Mouse (Mus musculus): Measurements from ENCODE around the gene Pole3. TPM values are rescaled to one million over a fixed set of nuclear protein-coding genes. Genes with fewer than 3 reads are reported as not detected.

Pole3 gene
- polyA plus RNA-seq, 1 experiment from 2014 or later = 104 TPM

DNA sequence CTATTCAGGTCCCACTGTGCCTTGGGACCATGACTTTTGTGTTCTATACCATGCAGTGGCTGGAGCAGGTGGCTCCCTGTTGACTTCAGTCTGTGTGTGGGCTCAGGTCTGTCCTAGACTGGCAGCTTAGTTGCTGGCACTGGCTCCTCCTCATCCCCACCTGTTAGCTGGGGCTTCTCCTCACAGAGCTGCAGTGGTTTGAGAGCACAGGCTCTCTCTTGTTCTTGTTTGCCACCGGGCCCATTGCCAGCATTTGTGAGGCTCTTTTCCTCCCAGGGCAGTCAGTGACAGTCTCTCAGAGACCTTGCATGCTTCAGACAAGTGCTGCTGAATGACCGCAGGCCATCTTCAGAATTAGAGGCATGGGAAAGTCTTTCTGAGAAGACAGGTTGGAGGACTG is 32.2 kb downstream of the Pole3 start:
- no peaks in the 10 kb centered on the region for H3K9me3 ChIP-seq (ENCODE audit: control insufficient read depth, low read length)
- H3K27ac ChIP-seq (ENCODE audit: low read depth, low read length) = no peak overlapping the region
- no peaks in the 10 kb centered on the region for H3K4me1 ChIP-seq (ENCODE audit: control insufficient read depth, insufficient read depth, low read length)
- ATAC-seq (ENCODE audit: low FRiP score, low TSS enrichment) = no peak
- H3K27me3 ChIP-seq (ENCODE audit: control insufficient read depth, insufficient read depth, low read length) = no peaks in the 10 kb centered on the region
- no peak overlapping the region for H3K4me2 ChIP-seq (replicated peaks; ENCODE audit: low read depth, low read length)
- 91% methylated on average over 2 of the region's 2 CpGs for WGBS
- no peak overlapping the region for H3K9ac ChIP-seq (ENCODE audit: low read depth, low read length)
- no peaks in the 10 kb centered on the region for H3K36me3 ChIP-seq (ENCODE audit: control insufficient read depth, insufficient read depth, low read length)
- no peak overlapping the region for H3K4me3 ChIP-seq (ENCODE audit: low read length)

DNA sequence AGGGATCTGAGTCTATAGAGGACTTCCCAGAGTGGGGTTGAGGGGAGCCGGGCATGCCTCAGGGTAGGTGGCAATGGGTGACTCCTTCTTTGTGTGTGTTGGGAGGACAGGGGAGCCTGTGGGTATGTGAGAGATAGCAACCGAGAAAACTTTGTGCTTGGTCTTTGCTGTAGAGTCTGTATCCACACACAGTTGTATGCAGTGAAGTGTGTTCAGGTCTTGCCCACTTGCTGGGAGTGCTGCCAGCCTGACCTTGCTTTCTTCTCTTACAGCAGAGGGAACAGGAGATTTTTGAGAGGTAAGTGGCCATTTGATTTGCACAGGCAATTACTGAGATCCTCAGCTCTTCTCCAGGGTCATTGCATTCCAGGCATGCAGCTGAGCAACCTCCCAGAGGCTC is 37.0 kb downstream of the Pole3 start:
- Histone ChIP-seq H3K4me2 (replicated peaks; ENCODE audit: low read depth, low read length) (no peak overlapping the region), H3K4me3 (ENCODE audit: low read length) (no peak overlapping the region), H3K27ac (ENCODE audit: low read depth, low read length) (no peak overlapping the region), H3K4me1 (ENCODE audit: control insufficient read depth, insufficient read depth, low read length) (no peaks in the 10 kb centered on the region), H3K27me3 (ENCODE audit: control insufficient read depth, insufficient read depth, low read length) (no peaks in the 10 kb centered on the region), H3K36me3 (ENCODE audit: control insufficient read depth, insufficient read depth, low read length) (no peaks in the 10 kb centered on the region), H3K9me3 (ENCODE audit: control insufficient read depth, low read length) (no peaks in the 10 kb centered on the region), H3K9ac (ENCODE audit: low read depth, low read length) (no peak overlapping the region)
- WGBS = 75% methylated on average over 2 of the region's 2 CpGs
- no peak for ATAC-seq (ENCODE audit: low FRiP score, low TSS enrichment)

DNA sequence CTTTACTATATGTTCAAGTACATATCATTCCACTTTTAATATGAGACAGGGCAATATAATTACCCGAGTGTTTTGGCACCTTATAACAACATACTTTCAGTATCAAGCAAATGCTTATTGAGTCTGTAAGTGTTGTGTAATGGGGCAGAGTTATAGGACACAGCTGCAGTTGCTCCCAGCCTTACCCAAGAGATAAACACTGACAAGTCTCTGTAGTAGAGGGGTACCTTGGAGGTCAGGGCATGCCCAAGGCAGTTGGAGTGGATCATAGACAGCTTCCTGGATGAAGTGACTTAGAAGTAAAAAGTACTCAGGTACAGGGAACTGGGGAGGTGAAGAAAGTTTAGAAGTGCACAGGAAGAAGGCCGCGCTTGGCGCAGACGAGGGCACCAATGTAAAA is 37.7 kb downstream of the Pole3 start:
- Histone ChIP-seq H3K9ac (ENCODE audit: low read depth, low read length) (no peak overlapping the region), H3K4me3 (ENCODE audit: low read length) (no peak overlapping the region), H3K4me1 (ENCODE audit: control insufficient read depth, insufficient read depth, low read length) (no peaks in the 10 kb centered on the region), H3K27me3 (ENCODE audit: control insufficient read depth, insufficient read depth, low read length) (no peaks in the 10 kb centered on the region), H3K4me2 (replicated peaks; ENCODE audit: low read depth, low read length) (no peak overlapping the region), H3K36me3 (ENCODE audit: control insufficient read depth, insufficient read depth, low read length) (no peaks in the 10 kb centered on the region), H3K27ac (ENCODE audit: low read depth, low read length) (no peak overlapping the region), H3K9me3 (ENCODE audit: control insufficient read depth, low read length) (no peaks in the 10 kb centered on the region)
- ATAC-seq (ENCODE audit: low FRiP score, low TSS enrichment) = no peak
- WGBS = 93% methylated on average over 5 of the region's 5 CpGs

DNA sequence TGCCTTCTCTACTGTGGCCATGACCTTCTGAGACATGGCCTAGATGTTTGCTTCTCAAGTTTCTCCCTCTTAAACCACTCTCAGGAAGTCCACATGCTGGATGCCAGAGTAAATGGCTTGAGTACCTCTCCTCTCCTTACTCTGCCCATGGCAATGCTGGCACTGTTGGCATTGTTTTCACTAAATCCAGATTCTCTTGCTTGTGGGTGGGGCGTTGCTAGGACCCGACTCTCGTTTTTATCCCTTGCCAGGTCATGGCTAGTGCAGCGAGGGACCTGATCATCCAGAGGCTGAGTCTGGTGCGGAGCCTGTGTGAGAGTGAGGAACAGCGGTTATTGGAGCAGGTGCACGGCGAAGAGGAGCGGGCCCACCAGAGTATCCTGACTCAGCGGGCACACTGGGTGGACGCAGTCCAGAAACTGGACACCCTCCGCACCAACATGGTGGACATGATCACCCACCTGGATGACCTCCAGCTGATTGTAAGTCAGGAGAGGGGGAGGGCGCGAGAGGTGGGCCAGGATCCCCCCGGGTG is 38.6 kb downstream of the Pole3 start:
- Histone ChIP-seq H3K9ac (ENCODE audit: low read depth, low read length) (peak overlapping the region; percentile 7; the same call in 1 of the 2 replicates), H3K4me2 (replicated peaks; ENCODE audit: low read depth, low read length) (no peak overlapping the region), H3K27me3 (ENCODE audit: control insufficient read depth, insufficient read depth, low read length) (no peaks in the 10 kb centered on the region), H3K36me3 (ENCODE audit: control insufficient read depth, insufficient read depth, low read length) (no peaks in the 10 kb centered on the region), H3K4me1 (ENCODE audit: control insufficient read depth, insufficient read depth, low read length) (no peaks in the 10 kb centered on the region), H3K4me3 (ENCODE audit: low read length) (no peak overlapping the region), H3K27ac (ENCODE audit: low read depth, low read length) (no peak overlapping the region), H3K9me3 (ENCODE audit: control insufficient read depth, low read length) (no peaks in the 10 kb centered on the region)
- WGBS = 86% methylated on average over 15 of the region's 15 CpGs
- 0 out of 2 replicates have a peak, but pooled peaks have one; percentile 17 for ATAC-seq (ENCODE audit: low FRiP score, low TSS enrichment)

DNA sequence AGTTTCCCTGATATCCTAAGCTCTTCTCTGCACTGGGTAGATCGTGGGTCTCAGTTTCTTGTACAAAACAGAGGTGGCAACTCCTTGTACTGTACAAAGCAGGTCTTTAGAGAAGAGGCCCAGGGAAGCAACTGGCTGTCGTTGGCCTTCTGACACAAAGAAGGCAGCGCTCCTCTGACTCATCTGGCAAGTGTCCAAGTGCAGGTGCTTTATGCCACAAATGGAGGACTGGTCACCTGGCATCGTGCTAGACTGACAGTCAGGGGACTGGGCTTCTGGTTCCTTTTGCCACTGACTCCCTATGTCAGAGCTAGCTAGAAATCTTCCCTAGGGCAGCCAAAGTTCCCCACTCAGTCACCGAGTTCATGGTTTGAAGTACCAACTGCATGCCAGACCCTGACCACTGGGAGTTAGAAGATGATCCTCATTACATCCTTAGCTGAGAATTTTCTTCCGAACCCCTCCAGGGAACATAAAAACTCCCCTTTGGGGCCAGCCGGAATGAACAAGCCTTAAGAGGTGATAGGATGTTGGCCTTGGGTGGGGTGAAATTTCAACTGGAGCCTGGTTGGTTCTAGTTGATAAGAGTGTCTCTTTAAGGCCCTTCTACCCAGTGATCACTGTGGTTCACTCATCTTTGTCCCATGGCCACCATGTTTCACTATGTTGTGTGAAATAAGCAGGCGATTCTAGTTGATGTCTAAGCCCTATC is 39.3 kb downstream of the Pole3 start:
- ATAC-seq (ENCODE audit: low FRiP score, low TSS enrichment) = no peak
- no peaks in the 10 kb centered on the region for H3K36me3 ChIP-seq (ENCODE audit: control insufficient read depth, insufficient read depth, low read length)
- no peaks in the 10 kb centered on the region for H3K27me3 ChIP-seq (ENCODE audit: control insufficient read depth, insufficient read depth, low read length)
- no peaks in the 10 kb centered on the region for H3K4me1 ChIP-seq (ENCODE audit: control insufficient read depth, insufficient read depth, low read length)
- no peak overlapping the region for H3K4me2 ChIP-seq (replicated peaks; ENCODE audit: low read depth, low read length)
- no peak overlapping the region for H3K4me3 ChIP-seq (ENCODE audit: low read length)
- no peaks in the 10 kb centered on the region for H3K9me3 ChIP-seq (ENCODE audit: control insufficient read depth, low read length)
- WGBS = 87% methylated on average over 8 of the region's 8 CpGs
- no peak overlapping the region for H3K9ac ChIP-seq (ENCODE audit: low read depth, low read length)
- no peak overlapping the region for H3K27ac ChIP-seq (ENCODE audit: low read depth, low read length)

DNA sequence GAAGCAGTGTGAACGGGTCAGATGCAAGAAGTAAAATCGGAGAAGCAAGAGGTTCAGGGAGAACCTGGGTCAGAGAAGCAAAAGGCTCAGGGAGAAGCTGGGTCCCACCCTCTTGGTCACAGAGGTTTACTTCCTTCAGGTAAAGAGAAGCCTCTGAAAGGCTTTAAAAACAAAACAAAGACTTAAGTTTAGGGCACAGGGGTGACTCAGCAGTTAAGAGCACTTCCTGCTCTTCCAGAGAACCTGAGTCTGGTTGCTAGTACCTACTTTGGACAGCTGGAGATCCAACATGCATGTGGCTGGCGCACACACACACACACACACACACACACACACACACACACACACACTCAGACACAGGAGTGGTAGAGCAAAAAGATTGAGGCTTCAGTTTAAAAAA is 39.9 kb downstream of the Pole3 start:
- no peaks in the 10 kb centered on the region for H3K36me3 ChIP-seq (ENCODE audit: control insufficient read depth, insufficient read depth, low read length)
- no peak overlapping the region for H3K9ac ChIP-seq (ENCODE audit: low read depth, low read length)
- no peak for ATAC-seq (ENCODE audit: low FRiP score, low TSS enrichment)
- H3K4me1 ChIP-seq (ENCODE audit: control insufficient read depth, insufficient read depth, low read length) = no peaks in the 10 kb centered on the region; the same call in 1 of the 2 replicates
- H3K27me3 ChIP-seq (ENCODE audit: control insufficient read depth, insufficient read depth, low read length) = no peaks in the 10 kb centered on the region
- no peak overlapping the region for H3K4me3 ChIP-seq (ENCODE audit: low read length)
- H3K27ac ChIP-seq (ENCODE audit: low read depth, low read length) = no peak overlapping the region
- WGBS = 72% methylated on average over 3 of the region's 3 CpGs
- H3K9me3 ChIP-seq (ENCODE audit: control insufficient read depth, low read length) = no peaks in the 10 kb centered on the region
- no peak overlapping the region for H3K4me2 ChIP-seq (replicated peaks; ENCODE audit: low read depth, low read length)

DNA sequence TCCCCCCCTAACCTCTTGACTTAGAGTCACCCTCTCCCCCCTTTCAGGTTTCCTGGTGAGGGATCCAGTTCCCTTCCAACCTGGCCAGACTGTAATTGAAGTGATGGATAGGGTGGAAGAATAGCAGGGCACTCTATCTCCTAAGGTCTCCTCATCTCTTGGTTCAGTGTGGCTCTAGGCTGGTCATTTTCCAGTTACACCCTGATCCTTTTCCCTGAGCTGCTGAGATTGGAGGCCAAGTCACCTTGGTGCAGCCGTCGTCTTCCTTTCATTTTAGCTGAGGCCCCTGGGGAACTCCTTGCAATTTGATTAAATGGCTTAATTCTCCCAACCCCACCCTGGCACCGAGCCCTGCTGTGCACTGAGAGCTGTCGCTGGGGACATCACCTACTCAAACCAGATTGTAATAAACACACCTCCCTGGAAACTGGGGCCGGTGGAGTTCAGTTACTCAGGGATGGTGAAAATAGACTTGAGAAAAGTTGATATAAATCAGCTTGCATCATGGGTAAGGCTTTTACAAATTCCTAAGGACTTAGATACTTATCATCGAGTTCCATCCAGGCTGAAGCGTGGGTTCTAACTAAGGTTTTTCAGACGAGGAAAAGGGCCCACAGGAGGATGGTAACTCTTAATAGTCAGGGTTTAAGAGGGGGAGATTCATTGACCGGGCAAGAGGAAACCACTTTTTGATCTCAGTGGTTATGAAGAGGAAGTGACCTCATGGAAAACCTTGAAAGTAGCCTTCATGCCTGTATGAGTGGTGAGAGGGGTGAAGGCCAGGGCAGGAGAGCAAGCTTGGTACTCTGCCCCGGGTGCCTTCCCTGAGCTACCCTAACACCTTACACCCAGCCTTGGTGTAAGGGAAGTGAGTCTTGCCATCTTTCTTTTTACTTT is 43.9 kb downstream of the Pole3 start:
- no peaks in the 10 kb centered on the region for H3K9me3 ChIP-seq (ENCODE audit: control insufficient read depth, low read length)
- H3K27me3 ChIP-seq (ENCODE audit: control insufficient read depth, insufficient read depth, low read length) = no peaks in the 10 kb centered on the region
- ATAC-seq (ENCODE audit: low FRiP score, low TSS enrichment) = peak; percentile 51
- peaks cover 3% of the 10 kb centered on the region; the same call in 1 of the 2 replicates for H3K4me1 ChIP-seq (ENCODE audit: control insufficient read depth, insufficient read depth, low read length)
- H3K36me3 ChIP-seq (ENCODE audit: control insufficient read depth, insufficient read depth, low read length) = no peaks in the 10 kb centered on the region
- peak overlapping the region; percentile 20; the same call in 1 of the 2 replicates for H3K27ac ChIP-seq (ENCODE audit: low read depth, low read length)
- H3K4me2 ChIP-seq (replicated peaks; ENCODE audit: low read depth, low read length) = peak overlapping the region; percentile 67
- peak overlapping the region; percentile 52 for H3K4me3 ChIP-seq (ENCODE audit: low read length)
- WGBS = 30% methylated on average over 10 of the region's 10 CpGs
- H3K9ac ChIP-seq (ENCODE audit: low read depth, low read length) = 0 out of 2 replicates have a peak overlapping the region, but pooled peaks have one; percentile 4

DNA sequence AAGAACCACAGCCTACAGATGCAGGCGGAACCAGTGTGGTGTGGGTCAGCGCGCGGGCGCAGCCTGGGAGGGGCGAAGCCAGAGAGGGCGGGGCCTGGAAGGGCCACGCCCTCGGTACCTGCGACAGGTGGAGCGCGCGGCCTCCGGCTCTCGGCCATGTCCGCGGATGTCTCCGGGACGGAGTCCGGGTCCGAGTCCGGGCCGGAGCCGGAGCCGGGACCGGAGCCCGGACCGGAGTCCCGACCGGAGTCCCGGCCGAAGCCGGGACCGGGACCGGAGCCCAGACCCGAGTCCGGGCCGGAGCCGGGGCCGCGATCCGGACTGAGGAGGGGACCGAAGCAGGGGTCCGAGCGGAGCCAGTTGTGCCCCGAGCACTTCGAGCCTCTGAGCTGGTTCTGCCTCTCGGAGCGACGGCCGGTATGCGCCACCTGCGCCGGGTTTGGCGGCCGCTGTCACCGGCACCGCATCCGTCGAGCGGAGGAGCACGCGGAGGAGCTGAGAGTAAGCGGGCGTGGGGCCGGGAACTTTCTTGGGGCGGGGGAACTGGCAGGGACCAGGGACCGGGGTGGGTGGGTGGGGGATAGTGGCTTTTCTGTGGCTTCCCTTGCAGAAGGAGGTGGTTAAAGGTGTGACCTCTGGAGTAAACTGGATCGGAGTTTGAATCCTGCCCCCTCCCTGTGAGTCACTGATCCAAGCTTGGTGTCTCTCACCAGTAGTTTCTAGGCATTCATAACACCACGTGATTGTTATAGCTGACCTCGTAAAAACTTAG is 44.7 kb downstream of the Pole3 start, which contains the start of gene Bspry:
Gene Bspry (plus strand): TSS at position 117 of the 772 bp plus-strand sequence.
- H3K36me3 ChIP-seq (ENCODE audit: control insufficient read depth, insufficient read depth, low read length) = no peaks in the 10 kb centered on the region
- WGBS = under 1% methylated on average over 70 of the region's 71 CpGs
- peaks cover 3% of the 10 kb centered on the region; the same call in 1 of the 2 replicates for H3K4me1 ChIP-seq (ENCODE audit: control insufficient read depth, insufficient read depth, low read length)
- peak within 1 kb of the TSS; percentile 61; the same call in 1 of the 2 replicates for H3K9ac ChIP-seq (ENCODE audit: low read depth, low read length)
- no peaks in the 10 kb centered on the region for H3K9me3 ChIP-seq (ENCODE audit: control insufficient read depth, low read length)
- peak within 1 kb of the TSS; percentile 20; the same call in 1 of the 2 replicates for H3K27ac ChIP-seq (ENCODE audit: low read depth, low read length)
- H3K4me3 ChIP-seq (ENCODE audit: low read length) = peak within 1 kb of the TSS; percentile 52
- ATAC-seq (ENCODE audit: low FRiP score, low TSS enrichment) = peak; percentile 91
- H3K27me3 ChIP-seq (ENCODE audit: control insufficient read depth, insufficient read depth, low read length) = no peaks in the 10 kb centered on the region
- H3K4me2 ChIP-seq (replicated peaks; ENCODE audit: low read depth, low read length) = peak within 1 kb of the TSS; percentile 67
